Mouse (Mus musculus) adrenal gland, postnatal 25 days (tissue): ENCODE measurements around the gene Cyp2a4. TPM values are rescaled to one million over a fixed set of nuclear protein-coding genes. Genes with fewer than 3 reads are reported as not detected.
"Not testable (repeated sequence)": the region's sequence is repeated elsewhere in the genome, so short reads cannot be mapped to it uniquely, and the experiment has no call there.

ENCODE experiments used
- DNase-seq: peaks from one replicate; pipeline ENCODE4 v3.0.0; 2021; ENCODE audit warnings: mixed read lengths
- long read RNA-seq: library from polyadenylated mRNA; stranded (forward); transcript quantifications from one replicate; pipeline ENCODE4 v2.0.0, GENCODE M21; 2021
- total RNA-seq: library from RNA; stranded (reverse); gene quantifications from 2 replicates; pipeline ENCODE4 v1.2.3, GENCODE M21; 2021

Gene Cyp2a4
- 4.4 TPM in 1 of 2 replicates, not detected in the other for total RNA-seq
- long read RNA-seq, transcript Cyp2a4-201 (9 exons, 1,738 nt), result major isoform, 97 of 104 reads
- long read RNA-seq, partial matches to known transcripts, result 6 of 104 reads
- long read RNA-seq, other reads (novel, unspliced or antisense), result 1 of 104 reads

DNA sequence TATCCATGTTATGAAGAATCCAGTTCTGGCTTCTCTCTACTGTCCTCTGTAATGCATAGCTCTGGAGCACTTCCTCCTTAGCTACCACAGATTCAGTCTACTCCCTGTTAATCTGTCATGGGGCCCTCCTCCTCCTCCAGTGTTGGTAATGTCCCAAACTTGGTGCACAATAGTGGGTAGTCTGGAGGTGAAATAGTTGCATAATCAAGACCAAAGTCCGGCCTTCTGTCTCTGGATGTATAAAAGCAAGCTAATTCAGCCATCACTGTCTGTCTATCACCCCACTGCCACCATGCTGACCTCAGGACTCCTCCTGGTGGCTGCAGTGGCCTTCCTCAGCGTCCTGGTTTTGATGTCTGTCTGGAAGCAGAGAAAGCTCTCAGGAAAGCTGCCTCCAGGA is at the start of gene Cyp2a4:
Cyp2a4 (plus strand) TSS at position 244 of the 400 bp plus-strand sequence.
- not testable (repeated sequence) for DNase-seq

DNA sequence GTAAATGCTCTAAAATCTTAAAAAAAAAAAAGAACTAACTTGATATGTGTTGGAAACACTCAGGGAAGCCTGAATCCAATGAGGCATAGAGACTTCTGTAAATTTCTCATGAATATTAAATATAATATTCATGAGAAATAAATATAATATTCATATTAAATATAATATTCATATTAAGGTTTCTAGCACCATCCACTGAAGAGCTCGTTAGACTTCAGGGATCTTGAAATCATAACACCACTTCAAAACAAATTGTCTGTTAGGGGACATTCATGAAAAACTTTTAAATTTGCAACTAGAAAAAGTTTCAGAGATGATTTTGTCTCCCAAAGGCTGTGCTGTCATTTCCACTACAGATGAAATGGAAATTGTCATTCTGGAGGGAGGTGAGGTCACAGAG is 46.9 kb upstream of the Cyp2a4 start, which contains the start of gene Vmn1r184:
Vmn1r184 (plus strand) TSS at position 301 of the 400 bp plus-strand sequence.
- not testable (repeated sequence) for DNase-seq

DNA sequence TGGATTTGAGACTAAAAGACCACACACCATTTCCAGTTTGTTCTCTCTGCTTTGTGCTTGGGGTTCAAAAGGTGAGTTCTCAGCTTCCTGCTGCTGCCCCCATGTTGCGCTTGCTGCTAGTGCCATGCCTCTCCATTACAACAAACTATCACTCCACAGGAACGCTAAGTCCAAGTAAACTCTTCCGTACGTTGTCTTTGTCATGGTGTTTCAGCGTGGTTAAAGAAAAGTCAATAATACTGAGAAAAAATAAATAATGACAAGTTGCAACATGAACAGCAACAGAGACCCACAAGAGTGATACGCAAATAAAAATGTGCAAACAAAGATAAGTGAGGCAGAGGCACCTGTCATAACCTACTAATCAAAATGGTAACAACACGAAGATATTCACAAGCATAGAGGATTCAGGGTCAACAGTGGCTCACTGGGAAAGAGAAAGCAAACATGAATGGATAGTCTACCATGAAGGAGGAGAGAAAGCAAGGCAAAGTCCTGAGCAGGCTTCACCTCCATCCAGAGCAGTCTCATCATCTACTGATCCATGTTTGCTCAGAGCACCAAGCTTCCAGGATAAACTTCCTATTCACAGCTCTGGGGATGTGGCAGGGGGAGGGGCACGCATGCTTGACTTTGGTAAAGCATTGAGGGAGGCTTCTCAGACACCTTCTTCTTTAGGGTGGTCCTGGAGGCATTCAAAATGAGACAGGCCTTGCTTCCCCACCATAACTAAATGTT is 3.4 kb upstream of the Cyp2a4 start:
- not testable (repeated sequence) for DNase-seq

DNA sequence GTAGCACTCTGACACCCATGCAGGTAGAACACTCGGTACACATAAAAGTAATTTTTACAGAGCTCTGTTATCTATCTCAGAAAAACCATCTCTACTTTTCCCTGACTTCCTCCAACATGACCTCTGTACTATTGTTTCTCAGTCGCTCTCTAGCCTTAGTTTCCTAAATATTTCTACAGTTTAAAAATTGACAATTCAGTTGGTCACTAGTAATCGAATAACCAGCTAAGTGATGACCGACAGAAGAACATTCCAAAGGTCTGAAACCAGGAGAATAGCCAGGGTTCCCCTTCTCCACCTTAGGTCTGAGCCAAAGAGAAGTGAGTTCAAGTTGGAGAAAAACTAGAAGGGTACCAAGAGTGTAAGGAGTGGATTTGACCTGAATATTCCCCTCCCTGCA is 4.8 kb downstream of the Cyp2a4 start:
- DNase-seq, result not testable (repeated sequence)

DNA sequence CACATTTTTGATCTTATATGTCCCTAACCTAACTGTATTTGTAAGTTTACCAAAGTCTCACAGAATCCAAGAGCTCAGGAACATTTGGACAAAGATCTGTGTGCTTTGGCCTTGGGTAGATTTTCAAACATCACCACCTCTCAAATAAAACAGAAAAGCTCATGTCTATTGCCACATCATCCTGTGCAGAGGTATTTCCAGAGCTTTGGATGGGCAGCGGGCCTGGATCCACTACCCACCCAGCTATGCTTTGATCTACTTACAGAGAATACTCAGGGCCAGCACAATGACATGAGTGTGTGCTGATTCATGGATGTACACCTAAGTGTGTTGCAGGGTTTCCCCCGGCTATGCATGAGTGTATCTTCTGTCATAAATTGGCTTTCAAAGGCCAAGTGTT is 8.2 kb downstream of the Cyp2a4 start:
- not testable (repeated sequence) for DNase-seq

DNA sequence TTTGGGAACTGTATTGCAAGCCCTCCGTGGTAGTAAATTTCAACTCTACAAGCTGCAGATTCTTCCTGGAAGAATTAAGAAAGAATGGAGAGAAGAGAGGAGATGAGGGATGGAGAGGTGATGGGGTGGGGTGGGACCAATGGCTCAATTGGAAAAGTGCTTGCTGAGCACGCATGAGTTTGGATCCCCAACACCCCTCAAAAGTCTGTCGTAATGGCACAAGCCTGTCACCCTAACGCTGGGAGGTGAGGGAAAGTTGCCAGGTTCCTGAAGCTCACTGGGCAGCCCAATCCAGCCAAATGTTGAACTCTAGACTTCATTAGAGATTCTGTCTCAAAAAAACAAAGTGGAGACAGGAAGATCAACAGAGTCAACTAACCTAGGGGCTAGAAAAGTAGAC is 8.8 kb downstream of the Cyp2a4 start:
- DNase-seq, result not testable (repeated sequence)

DNA sequence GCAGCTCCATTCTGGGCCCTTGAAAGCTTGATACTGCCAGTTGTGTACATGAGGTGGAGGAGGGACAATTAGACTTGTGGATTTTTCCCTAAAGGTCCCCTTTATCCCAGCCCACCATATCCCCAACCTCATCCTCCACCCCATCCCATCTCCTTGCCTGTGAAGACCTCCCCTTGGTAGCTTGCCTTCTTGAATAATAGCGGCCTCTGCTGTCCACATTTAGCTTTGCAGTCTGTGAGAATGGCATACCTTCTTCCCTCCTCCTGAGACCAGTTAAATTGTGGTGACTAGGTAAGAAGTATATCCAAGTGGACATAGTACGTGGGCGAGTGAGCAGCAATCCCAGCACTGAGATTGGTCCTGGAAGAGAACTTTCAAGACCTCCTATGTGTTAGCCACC is 13.4 kb downstream of the Cyp2a4 start:
- DNase-seq, result not testable (repeated sequence)

DNA sequence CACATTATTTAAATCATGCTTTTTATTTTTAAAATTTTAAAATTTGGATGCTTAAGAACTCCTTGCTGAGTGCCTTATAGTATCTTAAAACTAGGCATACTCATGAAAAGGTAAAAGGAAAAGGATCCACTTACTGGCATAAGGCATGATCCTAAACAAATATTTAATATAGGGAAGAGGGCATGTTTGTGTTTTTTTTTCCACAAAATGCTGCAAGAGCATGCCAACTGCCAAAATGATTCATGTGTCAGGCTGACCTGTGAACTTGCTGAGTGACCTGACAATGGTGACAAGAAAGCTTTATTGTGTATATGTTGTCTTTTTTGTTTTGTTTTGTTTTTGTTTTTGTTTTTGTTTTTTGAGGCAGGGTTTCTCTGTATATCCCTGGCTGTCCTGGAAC is 43.2 kb downstream of the Cyp2a4 start:
- DNase-seq, result not testable (repeated sequence)

DNA sequence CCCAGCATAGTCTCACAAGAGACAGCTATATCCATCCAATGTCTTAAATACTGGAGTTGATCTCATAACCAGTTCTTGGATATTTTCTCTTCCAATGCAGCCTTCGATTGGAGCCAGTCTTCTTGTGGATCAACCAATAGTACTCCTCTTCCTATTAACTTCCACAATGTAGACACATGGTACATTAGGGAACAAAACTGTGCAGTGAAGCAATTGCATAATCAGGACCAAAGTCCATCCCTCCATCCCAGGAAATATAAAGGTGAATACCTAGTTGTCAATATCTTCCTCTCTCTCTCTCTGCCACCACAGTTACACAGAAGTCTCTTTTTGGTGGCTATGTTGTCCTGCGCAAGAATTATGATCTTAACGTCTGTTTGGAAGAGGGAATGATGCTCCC is 45.3 kb downstream of the Cyp2a4 start:
- DNase-seq, result not testable (repeated sequence)

DNA sequence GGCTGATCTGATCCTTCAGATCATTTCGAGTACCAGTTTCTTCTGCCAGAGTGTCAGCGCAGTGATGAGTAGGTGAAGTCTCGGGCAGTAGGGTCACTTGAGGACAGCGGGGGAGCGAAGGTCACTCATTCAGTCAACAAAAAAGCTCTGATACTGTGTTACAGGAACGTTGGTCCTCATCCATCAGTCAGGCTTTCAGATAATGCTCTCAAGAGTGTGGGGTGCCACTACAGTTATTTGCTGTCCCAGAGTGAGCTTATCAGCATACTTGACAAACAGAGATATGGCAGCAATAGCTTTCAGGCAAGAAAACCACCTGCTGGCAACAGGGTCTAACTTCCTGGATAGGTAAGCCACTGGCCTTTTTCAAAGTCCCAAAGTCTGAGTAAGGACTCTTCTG is 49.8 kb downstream of the Cyp2a4 start:
- not testable (repeated sequence) for DNase-seq

Other genes starting within 250 kb of the Cyp2a4 start
- 0.15 and 0.48 TPM in 2 replicates for gene Cyp2b13, start 245.7 kb upstream of the Cyp2a4 start, total RNA-seq
- 1.5 TPM in 1 of 2 replicates, not detected in the other for gene Cyp2b9, start 133.8 kb upstream of the Cyp2a4 start, total RNA-seq
- gene Vmn1r184, start 46.8 kb upstream of the Cyp2a4 start, total RNA-seq, result not detected in 2 replicates
- gene Nlrp9c, start 96.5 kb downstream of the Cyp2a4 start, total RNA-seq, result not detected in 2 replicates
- not detected in 2 replicates for gene Nlrp4a, start 127.9 kb downstream of the Cyp2a4 start, total RNA-seq
- not detected in 2 replicates for gene Nlrp9a, start 227.9 kb downstream of the Cyp2a4 start, total RNA-seq